ENCODE assay signal across 39 mouse cellular contexts in the genomic region with DNA sequence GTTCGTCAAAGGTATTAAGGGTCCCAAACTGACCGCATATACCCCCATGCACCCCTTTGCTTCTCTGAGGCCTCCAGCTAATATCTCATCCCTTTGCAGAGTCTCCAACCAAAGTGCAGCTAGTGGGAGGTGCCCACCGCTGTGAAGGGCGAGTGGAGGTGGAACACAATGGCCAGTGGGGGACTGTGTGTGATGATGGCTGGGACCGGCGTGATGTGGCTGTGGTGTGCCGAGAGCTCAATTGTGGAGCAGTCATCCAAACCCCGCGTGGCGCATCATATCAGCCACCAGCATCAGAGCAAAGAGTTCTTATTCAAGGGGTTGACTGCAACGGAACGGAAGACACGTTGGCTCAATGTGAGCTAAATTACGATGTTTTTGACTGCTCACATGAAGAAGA. TPM values are rescaled to one million over a fixed set of nuclear protein-coding genes. Genes with fewer than 3 reads are reported as not detected.
"Had no signal": no experiment of that assay in that cellular context is flagged by ENCODE, and none has a peak within 500 bp of the region (broad histone marks: within the 10 kb centered on the region; RNA-seq: fewer than 3 reads in every experiment).

No protein-coding gene starts in this region.

- H3K9me3 ChIP-seq: limb, embryonic 10.5 days; limb, embryonic 12.5 days; limb, embryonic 13.5 days; limb, embryonic 15.5 days; liver, embryonic 12.5 days; liver, embryonic 13.5 days; liver, embryonic 15.5 days; lung, embryonic 15.5 days; megakaryocyte, embryonic 14.5 days; midbrain, embryonic 10.5 days; midbrain, embryonic 12.5 days; midbrain, embryonic 13.5 days; midbrain, embryonic 15.5 days; neural tube, embryonic 12.5 days had no signal

- H3K27ac ChIP-seq: limb, embryonic 10.5 days; limb, embryonic 12.5 days; limb, embryonic 13.5 days; limb, embryonic 15.5 days; liver, embryonic 12.5 days; liver, embryonic 13.5 days; liver, embryonic 14.5 days; liver, embryonic 15.5 days; lung, embryonic 15.5 days; macrophage; midbrain, embryonic 10.5 days; midbrain, embryonic 12.5 days; midbrain, embryonic 13.5 days; midbrain, embryonic 15.5 days; neural tube, embryonic 12.5 days had no signal

- ATAC-seq: liver, embryonic 12.5 days; liver, postnatal 0 days; lung, postnatal 0 days; midbrain, embryonic 13.5 days; midbrain, embryonic 15.5 days; midbrain, embryonic 16.5 days had no signal

- H3K4me1 ChIP-seq: limb, embryonic 10.5 days; limb, embryonic 12.5 days; limb, embryonic 13.5 days; limb, embryonic 15.5 days; liver, embryonic 12.5 days; liver, embryonic 13.5 days; liver, embryonic 15.5 days; lung, embryonic 15.5 days; megakaryocyte, embryonic 14.5 days; midbrain, embryonic 10.5 days; midbrain, embryonic 12.5 days; midbrain, embryonic 13.5 days; midbrain, embryonic 15.5 days; neural tube, embryonic 12.5 days had no signal

- DNase-seq: left cerebral cortex, postnatal 4 days; liver; liver, embryonic 13.5 days; liver, postnatal 0 days; lung, adult 18-20 months; lung, adult 2 months; lung, embryonic 14.5 days; lung, postnatal 10 days; lung, postnatal 14 days; lung, postnatal 36 days; lung, postnatal 4 days; midbrain, embryonic 14.5 days had no signal

- H3K36me3 ChIP-seq: limb, embryonic 10.5 days; limb, embryonic 12.5 days; limb, embryonic 13.5 days; limb, embryonic 15.5 days; liver, embryonic 12.5 days; liver, embryonic 13.5 days; liver, embryonic 15.5 days; lung, embryonic 15.5 days; midbrain, embryonic 10.5 days; midbrain, embryonic 12.5 days; midbrain, embryonic 13.5 days; midbrain, embryonic 15.5 days; neural tube, embryonic 12.5 days had no signal

- H3K4me3 ChIP-seq: limb, embryonic 10.5 days; limb, embryonic 12.5 days; limb, embryonic 13.5 days; limb, embryonic 15.5 days; liver, embryonic 12.5 days; liver, embryonic 13.5 days; liver, embryonic 15.5 days; lung, embryonic 15.5 days; megakaryocyte, embryonic 14.5 days; midbrain, embryonic 10.5 days; midbrain, embryonic 12.5 days; midbrain, embryonic 13.5 days; midbrain, embryonic 15.5 days; myocyte; neural tube, embryonic 12.5 days had no signal

- H3K27me3 ChIP-seq: limb, embryonic 12.5 days; limb, embryonic 13.5 days; limb, embryonic 15.5 days; liver, embryonic 12.5 days; liver, embryonic 13.5 days; liver, embryonic 15.5 days; lung, embryonic 15.5 days; midbrain, embryonic 12.5 days; midbrain, embryonic 13.5 days; midbrain, embryonic 15.5 days; neural tube, embryonic 12.5 days had no signal

RNA-seq across cellular contexts. Expression of a gene that starts 8.0 kb away (rescaled TPM):
- total RNA-seq: left cerebral cortex, postnatal 10 days; left cerebral cortex, postnatal 14 days; left cerebral cortex, postnatal 25 days; left cerebral cortex, postnatal 36 days; left cerebral cortex, postnatal 4 days; megakaryocyte-erythroid progenitor cell, adult 5-6 weeks; midbrain, postnatal 0 days; monocyte, adult 5-6 weeks had no signal
- polyA plus RNA-seq: limb, embryonic 10.5 days; limb, embryonic 12.5 days; midbrain, embryonic 10.5 days; midbrain, embryonic 13.5 days; midbrain, embryonic 14.5 days; midbrain, postnatal 0 days; myocyte; neural tube, embryonic 11.5 days had no signal

RNA-seq across cellular contexts. Expression of a gene that starts 10.5 kb away (rescaled TPM):
- total RNA-seq: left cerebral cortex, postnatal 4 days; midbrain, postnatal 0 days had no signal
- polyA plus RNA-seq: limb, embryonic 10.5 days; limb, embryonic 12.5 days; lung, embryonic 14.5 days; lung, embryonic 15.5 days; midbrain, embryonic 10.5 days; midbrain, embryonic 11.5 days; midbrain, embryonic 15.5 days; myocyte; neural tube, embryonic 11.5 days had no signal
